Comparison of ENCODE assay signal across 8 mouse cellular contexts in genomic region chr5:33658664-33659050, GRCm38 (mm10). TPM values are rescaled to one million over a fixed set of nuclear protein-coding genes. Genes with fewer than 3 reads are reported as not detected.
DNase-seq lines count a peak whose midpoint lies in the region; ATAC-seq and TF ChIP-seq lines count a peak whose summit lies in the region.

No protein-coding gene starts in this region.

- no peak for TF ChIP-seq CTCF in lung, embryonic 14.5 days (IDR thresholded peaks at IDR 0.05; ENCODE audit: low read depth)

- DNase-seq in lung, embryonic 14.5 days: no peak
- DNase-seq in lung, postnatal 14 days: no peak
- no peak for DNase-seq in urinary bladder, postnatal 25 days (ENCODE audit: low spot score)
- no peak for DNase-seq in embryo, embryonic 9.5 days (ENCODE audit: extremely low spot score)
- DNase-seq in left cerebral cortex, postnatal 25 days (ENCODE audit: low spot score in 2 of 2): no peak

- under 1% methylated on average over 26 of the region's 26 CpGs for WGBS in lung, embryonic 14.5 days
- under 1% methylated on average over 26 of the region's 26 CpGs for WGBS in limb, embryonic 13.5 days
- WGBS in stomach, embryonic 14.5 days: under 1% methylated on average over 26 of the region's 26 CpGs

- 0 out of 2 replicates have a peak, but pooled peaks cover 4% of the 10 kb centered on the region for H3K4me1 ChIP-seq in lung, embryonic 14.5 days (ENCODE audit: insufficient read depth)
- peaks cover 36% of the 10 kb centered on the region for H3K4me1 ChIP-seq in limb, embryonic 13.5 days
- peaks cover 13% of the 10 kb centered on the region for H3K4me1 ChIP-seq in stomach, embryonic 14.5 days (ENCODE audit: control insufficient read depth, insufficient read depth, low read length)

- H3K36me3 ChIP-seq in lung, embryonic 14.5 days (ENCODE audit: insufficient read depth): peaks cover 55% of the 10 kb centered on the region
- peaks cover 48% of the 10 kb centered on the region for H3K36me3 ChIP-seq in limb, embryonic 13.5 days
- H3K36me3 ChIP-seq in stomach, embryonic 14.5 days (ENCODE audit: control insufficient read depth, insufficient read depth, low read length): peaks cover 30% of the 10 kb centered on the region

- peak overlapping the region; percentile 86 for H3K9ac ChIP-seq in lung, embryonic 14.5 days
- peak overlapping the region; percentile 85 for H3K9ac ChIP-seq in limb, embryonic 13.5 days
- H3K9ac ChIP-seq in stomach, embryonic 14.5 days (replicated peaks; ENCODE audit: low read depth, low read length): peak overlapping the region; percentile 68

- peak overlapping the region; percentile 87 for H3K4me3 ChIP-seq in lung, embryonic 14.5 days (ENCODE audit: low read depth, low read length)
- H3K4me3 ChIP-seq in limb, embryonic 13.5 days: peak overlapping the region; percentile 79
- H3K4me3 ChIP-seq in stomach, embryonic 14.5 days (ENCODE audit: low read depth, low read length): peak overlapping the region; percentile 76

- peak; percentile 1; the same call in 1 of the 2 replicates for ATAC-seq in lung, embryonic 14.5 days (ENCODE audit: insufficient read depth)
- ATAC-seq in erythroblast, adult 5-6 weeks (replicated peaks; ENCODE audit: low FRiP score, poor library complexity, severe bottlenecking): peak; percentile 5; the same call in 1 of the 2 replicates
- no peak for ATAC-seq in limb, embryonic 13.5 days (ENCODE audit: low FRiP score, low read depth)
- ATAC-seq in stomach, embryonic 14.5 days (ENCODE audit: insufficient number of reproducible peaks, insufficient read depth, low FRiP score, low read depth): peak; percentile 7; the same call in 1 of the 2 replicates

- peak overlapping the region; percentile 83 for H3K4me2 ChIP-seq in lung, embryonic 14.5 days
- H3K4me2 ChIP-seq in limb, embryonic 13.5 days (replicated peaks): peak overlapping the region; percentile 95
- peak overlapping the region; percentile 79 for H3K4me2 ChIP-seq in stomach, embryonic 14.5 days (replicated peaks; ENCODE audit: low read depth, low read length)

- intact Hi-C loops in left cerebral cortex, postnatal 25 days (cut with DNase I): loop anchor here (5.0 kb wide), 1 partner anchor 279 kb away; the partner anchor contains the start of gene Nelfa

- H3K27ac ChIP-seq in lung, embryonic 14.5 days (ENCODE audit: low read depth): peak overlapping the region; percentile 93
- peak overlapping the region; percentile 69; the same call in 1 of the 2 replicates for H3K27ac ChIP-seq in limb, embryonic 13.5 days
- H3K27ac ChIP-seq in stomach, embryonic 14.5 days (ENCODE audit: low read length): peak overlapping the region; percentile 72

- no peaks in the 10 kb centered on the region for H3K9me3 ChIP-seq in lung, embryonic 14.5 days (ENCODE audit: low read depth, low read length)
- H3K9me3 ChIP-seq in limb, embryonic 13.5 days: no peaks in the 10 kb centered on the region
- no peaks in the 10 kb centered on the region for H3K9me3 ChIP-seq in stomach, embryonic 14.5 days (ENCODE audit: control insufficient read depth, low read depth, low read length)

- H3K27me3 ChIP-seq in lung, embryonic 14.5 days (ENCODE audit: insufficient read depth, low read length): no peaks in the 10 kb centered on the region
- H3K27me3 ChIP-seq in limb, embryonic 13.5 days: no peaks in the 10 kb centered on the region
- H3K27me3 ChIP-seq in stomach, embryonic 14.5 days (ENCODE audit: control insufficient read depth, insufficient read depth, low read length): no peaks in the 10 kb centered on the region

RNA-seq across cellular contexts. Expression of gene Tmem129, which starts 0.4 kb away (rescaled TPM):
- 38.3 and 39.7 TPM in 2 replicates for polyA plus RNA-seq in lung, embryonic 14.5 days (2014; fragmentation: Nextera tagmentation; extraction: Ambion mirVana)
- total RNA-seq in erythroblast, adult 5-6 weeks (2015; ENCODE audit: low replicate concordance): 10.0 and 12.3 TPM in 2 replicates
- 10.1 and 14.2 TPM in 2 replicates for total RNA-seq in erythroblast, adult 5-6 weeks (2017; ENCODE audit: low replicate concordance)
- 45.2 and 46.0 TPM in 2 replicates for polyA plus RNA-seq in limb, embryonic 13.5 days (2015; fragmentation: Nextera tagmentation; extraction: Ambion mirVana)
- 36.3 and 39.8 TPM in 2 replicates for polyA plus RNA-seq in stomach, embryonic 14.5 days (2014; fragmentation: Nextera tagmentation; extraction: Ambion mirVana)
- total RNA-seq in left cerebral cortex, postnatal 25 days (2021): 10 to 100 TPM; 25.6 to 27.6 TPM

RNA-seq across cellular contexts. Expression of gene Tacc3, which starts 0.7 kb away (rescaled TPM):
- polyA plus RNA-seq in lung, embryonic 14.5 days (2014; fragmentation: Nextera tagmentation; extraction: Ambion mirVana): 254 and 261 TPM in 2 replicates
- 58.2 and 84.0 TPM in 2 replicates for total RNA-seq in erythroblast, adult 5-6 weeks (2015; ENCODE audit: low replicate concordance)
- total RNA-seq in erythroblast, adult 5-6 weeks (2017; ENCODE audit: low replicate concordance): 72.4 and 139 TPM in 2 replicates
- 196 and 197 TPM in 2 replicates for polyA plus RNA-seq in limb, embryonic 13.5 days (2015; fragmentation: Nextera tagmentation; extraction: Ambion mirVana)
- 168 and 174 TPM in 2 replicates for polyA plus RNA-seq in stomach, embryonic 14.5 days (2014; fragmentation: Nextera tagmentation; extraction: Ambion mirVana)
- 1 to 10 TPM; 5.5 to 5.9 TPM for total RNA-seq in left cerebral cortex, postnatal 25 days (2021)

RNA-seq across cellular contexts. Expression of gene Slbp, which starts 6.3 kb away (rescaled TPM):
- 265 and 275 TPM in 2 replicates for polyA plus RNA-seq in lung, embryonic 14.5 days (2014; fragmentation: Nextera tagmentation; extraction: Ambion mirVana)
- total RNA-seq in erythroblast, adult 5-6 weeks (2015; ENCODE audit: low replicate concordance): 123 and 133 TPM in 2 replicates
- 192 and 271 TPM in 2 replicates for total RNA-seq in erythroblast, adult 5-6 weeks (2017; ENCODE audit: low replicate concordance)
- 252 and 254 TPM in 2 replicates for polyA plus RNA-seq in limb, embryonic 13.5 days (2015; fragmentation: Nextera tagmentation; extraction: Ambion mirVana)
- polyA plus RNA-seq in stomach, embryonic 14.5 days (2014; fragmentation: Nextera tagmentation; extraction: Ambion mirVana): 223 TPM in 2 replicates
- 10 to 100 TPM; 23.3 to 23.6 TPM for total RNA-seq in left cerebral cortex, postnatal 25 days (2021)

RNA-seq across cellular contexts. Expression of gene Gm9903, which starts 28.9 kb away (rescaled TPM):
- polyA plus RNA-seq in lung, embryonic 14.5 days (2014; fragmentation: Nextera tagmentation; extraction: Ambion mirVana): 0.26 and 0.31 TPM in 2 replicates
- total RNA-seq in erythroblast, adult 5-6 weeks (2015; ENCODE audit: low replicate concordance): not detected in 2 replicates
- not detected in 2 replicates for total RNA-seq in erythroblast, adult 5-6 weeks (2017; ENCODE audit: low replicate concordance)
- 0.56 and 0.66 TPM in 2 replicates for polyA plus RNA-seq in limb, embryonic 13.5 days (2015; fragmentation: Nextera tagmentation; extraction: Ambion mirVana)
- 0.32 and 0.42 TPM in 2 replicates for polyA plus RNA-seq in stomach, embryonic 14.5 days (2014; fragmentation: Nextera tagmentation; extraction: Ambion mirVana)
- under 1 TPM; 0.80 to 0.98 TPM for total RNA-seq in left cerebral cortex, postnatal 25 days (2021)

RNA-seq across cellular contexts. Expression of gene Fam53a, which starts 29.2 kb away (rescaled TPM):
- 63.5 and 64.4 TPM in 2 replicates for polyA plus RNA-seq in lung, embryonic 14.5 days (2014; fragmentation: Nextera tagmentation; extraction: Ambion mirVana)
- 3.3 and 6.1 TPM in 2 replicates for total RNA-seq in erythroblast, adult 5-6 weeks (2015; ENCODE audit: low replicate concordance)
- 2.5 and 3.3 TPM in 2 replicates for total RNA-seq in erythroblast, adult 5-6 weeks (2017; ENCODE audit: low replicate concordance)
- 69.6 and 80.0 TPM in 2 replicates for polyA plus RNA-seq in limb, embryonic 13.5 days (2015; fragmentation: Nextera tagmentation; extraction: Ambion mirVana)
- 66.0 and 66.8 TPM in 2 replicates for polyA plus RNA-seq in stomach, embryonic 14.5 days (2014; fragmentation: Nextera tagmentation; extraction: Ambion mirVana)
- 10 to 100 TPM; 23.0 to 27.6 TPM for total RNA-seq in left cerebral cortex, postnatal 25 days (2021)
